Mouse (Mus musculus): Measurements from ENCODE around the gene Herc2.

Gene Herc2

DNA sequence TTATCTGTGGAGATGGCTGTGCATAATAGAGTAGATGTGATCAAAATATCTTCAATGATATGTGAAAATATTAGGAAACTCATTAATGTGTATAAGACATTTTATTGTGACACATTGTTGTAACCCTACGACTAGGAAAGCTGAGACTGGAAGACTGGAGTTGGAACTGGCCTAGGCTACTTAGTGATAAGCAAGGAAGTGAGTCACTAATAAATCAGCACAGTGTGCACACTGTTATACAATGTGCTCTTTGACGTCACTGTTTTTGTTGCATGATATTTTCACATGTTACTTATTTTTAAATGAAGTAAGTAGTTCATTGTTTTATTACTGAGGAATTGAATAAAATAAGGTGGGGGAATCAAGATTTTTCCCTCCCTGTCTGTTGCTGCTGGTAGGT, 16.1 kb downstream of the Herc2 start:
- in situ Hi-C loops (cut with MboI, MseI): no loop called here

DNA sequence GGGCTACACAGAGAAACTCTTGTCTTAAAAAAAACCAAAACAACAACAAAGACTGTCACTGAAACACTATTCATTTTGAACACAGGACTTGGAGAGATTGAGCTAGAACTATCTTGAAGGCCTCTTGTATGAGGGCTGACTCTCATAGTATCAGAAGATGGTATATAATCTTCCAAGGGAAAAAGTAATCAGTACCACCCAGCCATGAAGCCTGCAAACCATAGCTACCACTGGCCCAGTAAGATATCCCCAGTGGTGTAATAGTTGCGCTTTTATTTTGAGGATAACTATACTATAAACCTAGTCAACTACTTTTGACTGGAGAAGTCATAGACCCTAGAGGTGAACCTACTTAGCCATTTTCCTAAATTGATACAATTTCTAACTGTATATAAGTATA, 16.6 kb downstream of the Herc2 start:
- in situ Hi-C loops (cut with MboI, MseI): no loop called here

GRCm38 (mm10) chr7:56071724-56072123, 21.7 kb downstream of the Herc2 start:
- in situ Hi-C loops (cut with MboI, MseI): no loop called here

GRCm38 (mm10) chr7:56083034-56083433, 33.0 kb downstream of the Herc2 start:
- in situ Hi-C loops (cut with MboI, MseI): no loop called here

DNA sequence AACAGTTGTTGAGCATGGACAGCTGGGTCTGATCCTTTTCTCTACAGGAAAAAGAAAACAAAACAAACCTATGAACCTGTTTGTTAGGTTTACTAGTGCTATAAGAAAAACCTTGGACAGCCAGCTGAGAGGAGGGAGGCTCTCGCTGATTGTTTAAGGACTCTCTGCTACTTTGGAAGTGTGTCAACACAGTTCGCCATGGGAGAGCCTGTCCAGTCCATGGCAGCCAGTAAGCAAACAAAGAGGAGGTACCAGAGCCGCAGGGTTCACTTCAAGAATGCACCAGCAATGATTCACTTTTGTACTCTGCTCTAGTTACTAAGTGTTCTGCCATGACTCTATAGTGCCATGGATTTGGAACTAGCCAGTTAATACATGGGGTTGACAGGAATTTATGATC, 39.1 kb downstream of the Herc2 start:
- in situ Hi-C loops (cut with MboI, MseI): no loop called here

DNA sequence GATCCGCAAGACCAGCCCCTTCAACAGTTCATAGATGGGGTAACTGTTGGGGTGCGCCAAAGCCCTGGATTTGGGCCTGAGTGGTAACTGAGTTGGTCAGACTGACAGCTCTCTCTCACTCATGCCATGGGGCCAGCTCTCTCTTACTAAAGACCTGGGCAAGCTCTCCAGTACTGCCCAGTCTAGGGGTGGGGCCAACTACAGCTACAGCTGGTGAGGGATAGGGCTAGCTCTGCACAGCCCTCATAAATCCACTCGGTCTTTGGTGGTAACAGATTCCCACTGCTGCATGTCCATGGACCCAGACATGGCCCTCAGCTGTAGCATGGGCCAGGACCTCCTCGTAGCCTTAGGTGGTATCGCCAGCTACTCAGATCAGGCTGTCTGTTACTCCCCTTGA, 41.4 kb downstream of the Herc2 start:
- in situ Hi-C loops (cut with MboI, MseI): no loop called here

DNA sequence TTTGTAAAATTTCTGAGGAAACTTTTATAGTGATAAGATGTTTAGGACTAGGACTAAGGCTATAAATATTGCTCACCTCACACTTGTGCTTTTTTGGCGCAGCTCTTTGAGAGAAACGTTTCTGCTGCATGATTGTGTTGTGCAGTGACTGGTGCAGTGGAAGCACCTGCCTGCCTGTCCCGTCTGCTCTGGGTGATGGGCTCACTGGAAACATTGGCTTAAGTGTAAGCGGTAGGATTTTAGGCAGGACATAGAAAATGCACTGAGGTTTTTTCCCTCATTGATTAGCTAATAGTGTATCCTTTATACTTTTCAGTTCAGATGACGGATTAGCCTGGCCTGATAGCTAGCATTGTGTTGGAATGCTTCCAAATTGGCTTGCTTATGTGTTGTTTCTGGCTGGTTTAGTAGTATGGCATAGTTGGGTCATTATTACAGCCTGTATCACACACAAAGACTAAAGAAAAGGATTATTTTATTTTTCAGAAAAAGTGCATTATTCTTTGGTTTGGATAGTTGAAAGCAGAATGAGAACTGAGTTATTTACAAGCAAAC, 52.4 kb downstream of the Herc2 start:
- in situ Hi-C loops (cut with MboI, MseI): no loop called here

- in situ Hi-C loops (cut with MboI, MseI): no loop called here
These were observed 63.0 kb downstream of the Herc2 start for GRCm38 (mm10) chr7:56112999-56113398.

- in situ Hi-C loops (cut with MboI, MseI): no loop called here
These were observed 64.2 kb downstream of the Herc2 start for GRCm38 (mm10) chr7:56114148-56114547.

DNA sequence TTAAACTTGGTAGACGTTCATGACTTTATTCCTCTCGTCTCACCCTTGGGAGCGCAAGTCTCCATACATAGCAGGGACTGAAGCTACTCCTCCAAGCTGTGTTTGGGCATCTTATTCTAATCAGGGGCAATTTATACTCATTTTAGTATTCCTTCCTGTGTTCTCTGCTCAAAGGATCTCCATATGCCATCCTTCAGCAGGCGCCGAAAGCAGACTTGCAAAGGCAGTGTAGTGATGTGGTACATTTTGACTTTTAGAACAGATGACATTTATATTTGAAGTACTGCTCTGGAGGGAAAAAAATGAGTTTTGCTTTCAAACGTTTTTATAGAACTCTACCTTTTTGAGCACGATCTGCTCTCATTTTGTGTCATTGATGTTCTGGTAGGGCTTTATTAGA, 71.0 kb downstream of the Herc2 start:
- in situ Hi-C loops (cut with MboI, MseI): no loop called here

DNA sequence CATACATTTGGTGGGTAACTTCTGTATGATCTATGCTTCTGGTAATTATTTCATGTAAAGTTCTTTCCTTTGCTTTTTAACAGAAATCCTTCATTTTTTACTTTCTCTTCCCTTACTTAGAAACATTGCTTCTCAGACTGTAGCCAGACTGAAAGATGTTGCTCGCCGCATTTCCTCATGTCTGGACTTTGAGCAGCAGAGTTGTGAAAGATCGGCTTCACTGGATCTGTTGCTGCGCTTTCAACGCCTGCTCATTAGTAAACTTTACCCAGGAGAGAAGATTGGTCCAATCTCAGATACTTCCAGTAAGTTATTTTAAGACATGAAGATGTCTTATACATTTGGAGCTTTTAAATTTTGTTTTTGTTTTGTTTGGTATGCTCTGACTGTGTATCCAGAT, 71.4 kb downstream of the Herc2 start:
- in situ Hi-C loops (cut with MboI, MseI): no loop called here

GRCm38 (mm10) chr7:56128080-56128479, 78.1 kb downstream of the Herc2 start:
- in situ Hi-C loops (cut with MboI, MseI): no loop called here

DNA sequence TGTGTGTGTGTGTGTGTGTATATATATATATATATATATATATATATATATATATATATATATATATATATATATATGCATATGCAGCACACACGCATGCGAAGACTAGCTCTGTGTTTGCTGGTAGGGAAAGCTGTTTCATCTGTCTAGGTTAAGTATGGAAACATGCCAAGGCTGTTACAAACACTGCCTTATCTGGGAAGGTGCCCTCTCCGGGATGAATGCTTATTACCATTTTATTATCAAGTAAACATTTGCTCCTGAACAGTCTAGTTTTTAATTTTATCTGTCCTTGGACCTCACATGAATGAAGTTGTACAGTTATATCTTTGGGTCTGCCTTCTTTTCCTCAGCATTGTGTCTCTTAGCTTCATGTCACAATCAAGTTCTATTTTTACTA, 79.6 kb downstream of the Herc2 start:
- in situ Hi-C loops (cut with MboI, MseI): no loop called here

- in situ Hi-C loops (cut with MboI, MseI): no loop called here
These were observed 81.6 kb downstream of the Herc2 start for GRCm38 (mm10) chr7:56131548-56131947.

GRCm38 (mm10) chr7:56138706-56139105, 88.7 kb downstream of the Herc2 start:
- in situ Hi-C loops (cut with MboI, MseI): no loop called here

DNA sequence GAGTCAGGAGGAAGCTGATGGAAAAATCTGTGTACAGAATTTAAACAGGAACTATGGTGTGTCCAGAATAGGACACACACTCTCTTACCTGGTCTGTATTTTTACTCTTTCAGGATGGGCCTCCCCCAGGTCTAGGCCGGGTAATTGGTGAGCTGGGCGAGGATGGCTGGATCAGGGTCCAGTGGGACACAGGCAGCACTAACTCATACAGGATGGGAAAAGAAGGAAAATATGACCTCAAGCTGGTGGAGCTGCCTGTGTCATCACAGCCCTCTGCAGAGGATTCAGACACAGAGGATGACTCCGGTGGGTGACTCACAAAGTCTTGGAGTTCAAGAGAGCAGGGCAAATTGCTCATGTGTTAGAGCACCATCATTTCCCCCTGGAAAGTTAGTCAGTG, 96.4 kb downstream of the Herc2 start:
- in situ Hi-C loops (cut with MboI, MseI): no loop called here

GRCm38 (mm10) chr7:56148925-56149324, 98.9 kb downstream of the Herc2 start:
- in situ Hi-C loops (cut with MboI, MseI): no loop called here

GRCm38 (mm10) chr7:56151885-56152676, 102.1 kb downstream of the Herc2 start:
- in situ Hi-C loops (cut with MboI, MseI): no loop called here

- in situ Hi-C loops (cut with MboI, MseI): no loop called here
These were observed 103.2 kb downstream of the Herc2 start for GRCm38 (mm10) chr7:56153161-56153560.

GRCm38 (mm10) chr7:56153625-56154024, 103.6 kb downstream of the Herc2 start:
- in situ Hi-C loops (cut with MboI, MseI): no loop called here

GRCm38 (mm10) chr7:56163316-56163715, 113.3 kb downstream of the Herc2 start:
- in situ Hi-C loops (cut with MboI, MseI): no loop called here

GRCm38 (mm10) chr7:56168713-56169112, 118.7 kb downstream of the Herc2 start:
- in situ Hi-C loops (cut with MboI, MseI): no loop called here

GRCm38 (mm10) chr7:56177371-56177770, 127.4 kb downstream of the Herc2 start:
- in situ Hi-C loops (cut with MboI, MseI): no loop called here

DNA sequence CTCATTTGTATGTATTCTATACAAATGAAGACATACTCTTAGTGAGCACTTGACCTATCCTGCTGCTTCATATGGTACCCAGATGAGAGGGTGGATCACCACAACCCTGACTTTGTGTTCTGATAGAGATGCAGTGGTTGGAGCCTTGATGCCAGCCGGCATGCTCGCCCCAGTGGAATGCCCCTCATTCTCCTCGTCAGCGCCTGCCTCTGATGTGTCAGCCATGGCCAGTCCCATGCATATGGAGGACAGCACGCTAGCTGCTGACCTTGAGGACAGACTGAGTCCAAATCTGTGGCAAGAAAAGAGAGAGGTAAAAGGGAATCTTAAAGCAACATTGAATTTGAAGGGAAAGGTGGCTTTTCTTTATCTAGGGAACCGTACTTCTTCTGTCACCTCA, 141.0 kb downstream of the Herc2 start:
- in situ Hi-C loops (cut with MboI, MseI): no loop called here

All from T-helper 17 cell (primary cell).